Mouse (Mus musculus): ENCODE results near the gene Rbmx. TPM values are rescaled to one million over a fixed set of nuclear protein-coding genes. Genes with fewer than 3 reads are reported as not detected.

The Rbmx gene
- polyA plus RNA-seq, 1 experiment, result 25.5 TPM

- Histone ChIP-seq H3ac (ENCODE audit: control insufficient read depth, insufficient read length, low read depth) (no peak overlapping the region), H3K4me3 (ENCODE audit: insufficient read depth, poor library complexity, severe bottlenecking) (no peak overlapping the region), H3K36me3 (ENCODE audit: control insufficient read depth, insufficient read depth) (no peaks in the 10 kb centered on the region), H3K79me3 (ENCODE audit: low read depth) (no peaks in the 10 kb centered on the region), H3K79me2 (ENCODE audit: control insufficient read depth, insufficient read depth) (no peaks in the 10 kb centered on the region), H3K27me3 (ENCODE audit: control insufficient read depth, insufficient read depth, insufficient read length) (no peaks in the 10 kb centered on the region)
- TF ChIP-seq MYOD1 (IDR thresholded peaks at IDR 0.05; ENCODE audit: control insufficient read depth, insufficient read length, low read depth) (no peak), USF1 (IDR thresholded peaks at IDR 0.05; ENCODE audit: low read depth) (no peak), FOSL1 (IDR thresholded peaks at IDR 0.05; ENCODE audit: insufficient read depth, low read length, poor library complexity, severe bottlenecking) (no peak), CEBPB (IDR thresholded peaks at IDR 0.05; ENCODE audit: low read depth) (no peak), MYOG (IDR thresholded peaks at IDR 0.05; ENCODE audit: control insufficient read depth, extremely low read depth, insufficient read length) (no peak), MAX (IDR thresholded peaks at IDR 0.05) (no peak), CTCF (IDR thresholded peaks at IDR 0.05; ENCODE audit: control insufficient read depth, insufficient read depth, insufficient read length) (no peak)
Observed at GRCm38 (mm10) chrX:57336958-57337357, 55.9 kb downstream of the Rbmx start.

DNA sequence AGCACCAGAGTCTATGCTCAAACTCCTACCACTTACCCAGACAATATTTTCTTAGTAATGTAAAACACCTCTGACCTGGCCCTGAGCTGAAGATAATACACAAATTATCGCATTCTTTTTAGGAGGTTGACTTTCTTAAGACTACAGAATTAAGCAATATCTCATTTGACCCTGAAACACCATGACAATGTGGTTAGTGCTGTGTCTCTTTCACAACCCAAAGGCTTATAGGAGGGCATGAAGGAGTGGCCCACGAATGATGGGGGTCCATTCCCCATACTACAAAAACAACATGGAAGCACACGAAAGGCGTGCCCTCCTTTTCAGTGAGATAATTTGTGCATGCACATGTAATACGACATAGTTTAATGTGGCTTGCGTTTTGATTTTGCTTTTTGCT is 57.5 kb downstream of the Rbmx start:
- H3K36me3 ChIP-seq (ENCODE audit: control insufficient read depth, insufficient read depth), result no peaks in the 10 kb centered on the region
- H3ac ChIP-seq (ENCODE audit: control insufficient read depth, insufficient read length, low read depth), result no peak overlapping the region
- H3K4me3 ChIP-seq (ENCODE audit: insufficient read depth, poor library complexity, severe bottlenecking), result no peak overlapping the region
- H3K79me2 ChIP-seq (ENCODE audit: control insufficient read depth, insufficient read depth), result no peaks in the 10 kb centered on the region
- H3K27me3 ChIP-seq (ENCODE audit: control insufficient read depth, insufficient read depth, insufficient read length), result no peaks in the 10 kb centered on the region
- no peaks in the 10 kb centered on the region for H3K79me3 ChIP-seq (ENCODE audit: low read depth)
- no peak for TF ChIP-seq MAX (IDR thresholded peaks at IDR 0.05)
- no peak for TF ChIP-seq USF1 (IDR thresholded peaks at IDR 0.05; ENCODE audit: low read depth)
- no peak for TF ChIP-seq MYOG (IDR thresholded peaks at IDR 0.05; ENCODE audit: control insufficient read depth, extremely low read depth, insufficient read length)
- TF ChIP-seq CEBPB (IDR thresholded peaks at IDR 0.05; ENCODE audit: low read depth), result no peak
- TF ChIP-seq MYOD1 (IDR thresholded peaks at IDR 0.05; ENCODE audit: control insufficient read depth, insufficient read length, low read depth), result no peak
- no peak for TF ChIP-seq FOSL1 (IDR thresholded peaks at IDR 0.05; ENCODE audit: insufficient read depth, low read length, poor library complexity, severe bottlenecking)
- TF ChIP-seq CTCF (IDR thresholded peaks at IDR 0.05; ENCODE audit: control insufficient read depth, insufficient read depth, insufficient read length), result no peak

Other genes with a start within 250 kb of the Rbmx start
- gene Cd40lg, start 180.9 kb downstream of the Rbmx start, polyA plus RNA-seq (2012; fragmentation: generic; extraction: Trizol), result not detected
- gene Arhgef6, start 54.3 kb downstream of the Rbmx start, polyA plus RNA-seq (2012; fragmentation: generic; extraction: Trizol), result 1.3 TPM
- gene Gm364, start 16.1 kb upstream of the Rbmx start, polyA plus RNA-seq (2012; fragmentation: generic; extraction: Trizol), result 0.19 TPM
- gene Gpr101, start 110.7 kb upstream of the Rbmx start, polyA plus RNA-seq (2012; fragmentation: generic; extraction: Trizol), result not detected